Mouse (Mus musculus) ES-Bruce4 (cell line): Measurements from ENCODE around the gene Ick. TPM values are rescaled to one million over a fixed set of nuclear protein-coding genes. Genes with fewer than 3 reads are reported as not detected.
"Not testable (repeated sequence)": the region's sequence is repeated elsewhere in the genome, so short reads cannot be mapped to it uniquely, and the experiment has no call there.

Experiments used
- H3K27ac ChIP-seq: 2 replicates; pipeline ENCODE4 v1.5.1; 2012; ENCODE audit warnings: low read length, inconsistent platforms; ENCODE audit not compliant: insufficient read depth
- H3K27me3 ChIP-seq: 2 replicates; pipeline ENCODE4 v1.6.1; 2012; ENCODE audit warnings: mild to moderate bottlenecking, low read length, inconsistent platforms; ENCODE audit not compliant: control insufficient read depth, poor library complexity, insufficient read depth, severe bottlenecking
- H3K36me3 ChIP-seq: 2 replicates; pipeline ENCODE4 v1.6.1; 2012; ENCODE audit warnings: inconsistent platforms, mild to moderate bottlenecking, low read length, moderate library complexity; ENCODE audit not compliant: control insufficient read depth, poor library complexity, insufficient read depth, severe bottlenecking
- H3K4me1 ChIP-seq: one replicate; pipeline ENCODE4 v1.8.1; 2011; ENCODE audit warnings: low read length; ENCODE audit not compliant: control insufficient read depth, insufficient read depth
- H3K4me3 ChIP-seq: 2 replicates; pipeline ENCODE4 v1.5.1; 2011; ENCODE audit warnings: low read depth, mild to moderate bottlenecking, low read length
- H3K9ac ChIP-seq: 2 replicates; pipeline ENCODE4 v1.6.1; 2012; ENCODE audit warnings: low read depth, mild to moderate bottlenecking, inconsistent platforms; ENCODE audit not compliant: poor library complexity, severe bottlenecking
- H3K9me3 ChIP-seq: replicated peaks from 2 replicates; pipeline ENCODE4 v1.6.1; 2012; ENCODE audit warnings: mild to moderate bottlenecking, low read length, inconsistent platforms; ENCODE audit not compliant: control insufficient read depth, poor library complexity, insufficient read depth, severe bottlenecking
- CTCF ChIP-seq: IDR thresholded peaks from one replicate; pipeline ENCODE4 v1.8.1; 2011; ENCODE audit warnings: low read depth, low read length
- EP300 ChIP-seq: IDR thresholded peaks from 2 replicates; pipeline ENCODE4 v1.6.1; 2011; ENCODE audit warnings: low read depth, low read length; ENCODE audit not compliant: insufficient read depth
- POLR2A ChIP-seq: IDR thresholded peaks from one replicate; pipeline ENCODE4 v1.8.1; 2011; ENCODE audit warnings: low read length; ENCODE audit not compliant: insufficient read depth
- polyA plus RNA-seq: library from polyadenylated mRNA; stranded (reverse); fragments of >200 nt; gene quantifications from 2 replicates; pipeline ENCODE4 v1.2.4, GENCODE M21; 2011; ENCODE audit warnings: low read depth; ENCODE audit not compliant: missing spikeins, insufficient read depth, insufficient read length

Gene Ick
- polyA plus RNA-seq, 1 experiment: 17.5 TPM

DNA sequence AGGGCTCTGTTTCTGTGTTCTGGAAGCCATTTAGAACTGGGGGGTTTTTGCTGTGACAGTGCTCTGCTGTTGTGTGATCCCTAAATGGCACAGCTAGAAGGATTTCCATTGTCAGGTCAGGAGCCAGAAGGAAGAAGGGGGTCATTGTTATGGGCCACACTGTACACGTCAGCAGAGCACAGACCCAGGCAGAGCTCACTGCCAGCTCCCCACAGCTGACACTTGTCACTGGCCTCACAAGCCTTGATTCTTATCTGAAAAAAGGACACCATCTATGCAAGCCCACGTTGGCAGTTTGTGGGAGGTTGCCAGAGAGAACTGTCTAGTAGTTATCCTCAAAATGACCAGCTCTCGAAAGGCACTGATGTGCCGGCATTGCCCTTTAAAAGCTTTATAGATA lies 37.1 kb downstream of the Ick start:
- TF ChIP-seq POLR2A (no peak), CTCF (no peak), EP300 (no peak)
- H3K9me3 ChIP-seq: 0 out of 2 replicates have a peak, but pooled peaks cover 3% of the 10 kb centered on the region
- H3K9ac ChIP-seq: no peak overlapping the region
- H3K27ac ChIP-seq: no peak overlapping the region
- no peak overlapping the region for H3K4me3 ChIP-seq
- H3K36me3 ChIP-seq: no peaks in the 10 kb centered on the region
- no peaks in the 10 kb centered on the region for H3K4me1 ChIP-seq
- no peaks in the 10 kb centered on the region for H3K27me3 ChIP-seq

DNA sequence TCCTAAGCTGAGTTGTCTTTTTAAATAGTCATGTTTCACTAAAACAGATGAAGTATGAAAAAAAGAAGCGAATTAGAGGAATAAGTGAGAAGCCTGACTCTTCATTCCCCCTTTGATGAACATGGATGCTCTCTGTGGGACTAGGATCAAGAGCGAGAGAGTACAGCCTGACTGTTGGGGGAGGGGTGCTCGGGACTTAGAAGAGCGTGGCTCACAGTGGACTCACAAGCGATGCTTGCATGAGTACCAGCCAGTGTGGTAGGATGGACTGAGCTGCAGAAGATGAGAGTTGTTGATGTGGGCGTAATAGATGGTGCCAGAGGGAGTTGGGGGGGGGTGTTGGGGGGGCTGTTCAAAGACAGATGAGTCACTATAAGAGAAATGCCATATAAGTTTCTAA lies 37.6 kb downstream of the Ick start:
- 0 out of 2 replicates have a peak, but pooled peaks cover 3% of the 10 kb centered on the region for H3K9me3 ChIP-seq
- no peaks in the 10 kb centered on the region for H3K4me1 ChIP-seq
- no peak overlapping the region for H3K4me3 ChIP-seq
- H3K36me3 ChIP-seq: no peaks in the 10 kb centered on the region
- TF ChIP-seq CTCF (no peak), POLR2A (no peak), EP300 (no peak)
- no peak overlapping the region for H3K9ac ChIP-seq
- H3K27ac ChIP-seq: no peak overlapping the region
- H3K27me3 ChIP-seq: no peaks in the 10 kb centered on the region

DNA sequence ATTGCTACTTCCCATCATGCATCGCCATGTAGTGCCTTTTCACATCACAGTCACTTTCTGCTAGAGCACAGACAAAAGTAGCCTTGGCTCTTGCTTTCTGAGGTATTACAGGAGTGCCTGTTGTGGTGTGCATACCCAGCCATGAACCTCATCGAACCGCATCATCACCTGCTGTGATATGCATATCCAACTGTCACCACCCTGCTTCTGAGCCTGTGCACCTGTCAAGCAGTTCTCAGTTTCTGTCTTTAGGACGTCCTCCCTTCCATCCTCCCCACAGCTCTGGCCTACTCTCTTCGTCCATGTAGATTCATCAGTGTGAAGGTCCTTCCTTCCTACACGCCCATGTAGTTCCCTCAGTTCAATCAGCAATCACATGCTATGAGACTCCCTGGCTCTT lies 39.2 kb downstream of the Ick start:
- Histone ChIP-seq H3K4me1 (no peaks in the 10 kb centered on the region), H3K4me3 (no peak overlapping the region), H3K27ac (no peak overlapping the region), H3K9me3 (no peaks in the 10 kb centered on the region), H3K9ac (no peak overlapping the region), H3K36me3 (no peaks in the 10 kb centered on the region), H3K27me3 (no peaks in the 10 kb centered on the region)
- TF ChIP-seq POLR2A: no peak
- TF ChIP-seq CTCF: no peak
- TF ChIP-seq EP300: no peak

DNA sequence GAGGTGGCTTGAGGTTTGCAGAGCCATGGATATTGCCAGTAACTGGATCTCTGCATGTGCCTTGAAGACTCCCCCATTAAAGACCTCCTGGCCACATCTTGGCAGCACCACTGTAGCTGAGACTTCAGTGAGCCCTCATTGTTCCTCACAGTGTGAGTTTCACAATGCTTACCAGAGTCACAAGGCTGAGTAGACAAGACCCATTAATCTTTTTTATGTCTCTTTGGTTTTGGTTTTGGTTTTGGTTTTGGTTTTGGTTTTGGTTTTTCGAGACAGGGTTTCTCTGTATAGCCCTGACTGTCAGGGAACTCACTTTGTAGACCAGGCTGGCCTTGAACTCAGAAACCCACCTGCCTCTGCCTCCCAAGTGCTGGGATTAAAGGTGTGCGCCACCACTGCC lies 40.8 kb downstream of the Ick start:
- H3K36me3 ChIP-seq, H3K4me3 ChIP-seq, H3K27ac ChIP-seq, H3K4me1 ChIP-seq, H3K27me3 ChIP-seq, H3K9ac ChIP-seq, H3K9me3 ChIP-seq: not testable (repeated sequence)

DNA sequence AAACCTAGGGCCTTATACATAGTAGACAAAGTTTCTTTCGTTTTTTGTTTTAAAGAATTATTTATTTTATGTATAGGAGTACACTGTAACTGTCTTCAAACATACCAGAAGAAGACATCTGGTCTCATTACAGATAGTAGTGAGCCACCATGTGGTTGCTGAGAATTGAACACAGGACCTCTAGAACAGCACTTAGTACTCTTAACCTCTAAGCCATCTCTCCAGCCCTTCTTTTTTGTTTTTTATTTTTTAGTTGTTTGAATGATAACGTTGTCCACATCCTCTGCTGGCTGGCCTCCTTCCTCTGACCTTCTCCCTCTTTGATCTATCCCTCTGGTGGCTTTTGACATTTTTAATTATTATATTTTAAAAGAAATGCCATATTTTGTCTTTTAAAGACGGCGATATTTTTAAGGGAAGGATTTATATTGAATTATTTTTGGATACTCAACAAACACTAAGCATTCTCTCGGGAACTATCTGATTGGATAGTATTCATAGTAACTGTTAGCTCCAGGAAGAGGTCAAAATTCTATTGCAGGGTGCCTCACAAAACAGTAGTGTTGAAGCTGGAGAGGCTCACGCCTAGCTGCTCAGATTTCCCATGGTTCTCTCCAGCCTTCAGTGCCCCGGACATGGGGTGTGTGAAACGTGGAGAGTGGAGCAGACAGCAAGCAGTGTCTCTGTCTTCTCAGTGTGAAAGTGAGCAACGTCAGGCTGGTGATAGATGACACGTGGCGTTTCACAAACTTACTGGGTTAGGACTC lies 45.4 kb downstream of the Ick start:
- H3K9me3 ChIP-seq: no peaks in the 10 kb centered on the region
- no peak overlapping the region for H3K9ac ChIP-seq
- no peak overlapping the region for H3K4me3 ChIP-seq
- no peaks in the 10 kb centered on the region for H3K4me1 ChIP-seq
- no peak overlapping the region for H3K27ac ChIP-seq
- TF ChIP-seq CTCF (no peak), EP300 (no peak), POLR2A (no peak)
- H3K36me3 ChIP-seq: no peaks in the 10 kb centered on the region
- H3K27me3 ChIP-seq: no peaks in the 10 kb centered on the region

DNA sequence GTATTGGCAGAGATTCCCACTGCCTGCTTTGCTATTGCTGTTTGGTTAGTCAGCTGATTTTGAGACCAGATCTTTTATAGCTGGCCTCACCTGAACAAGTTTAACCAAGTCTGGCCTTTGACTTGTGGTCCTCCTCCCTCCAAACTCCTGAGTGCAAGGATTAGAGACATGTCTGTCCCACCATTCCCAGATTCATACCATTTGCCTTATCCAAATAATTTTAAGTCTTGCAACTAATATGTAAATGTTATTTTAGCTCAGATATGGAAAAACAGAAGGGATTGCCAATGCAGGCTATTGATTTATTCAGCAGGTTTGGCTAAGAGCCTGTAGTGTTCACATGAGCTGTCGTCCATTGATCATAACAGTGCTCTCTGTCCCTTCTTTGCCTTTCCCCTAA lies 48.2 kb downstream of the Ick start:
- no peaks in the 10 kb centered on the region for H3K9me3 ChIP-seq
- 0 out of 2 replicates have a peak, but pooled peaks cover 4% of the 10 kb centered on the region for H3K36me3 ChIP-seq
- H3K4me3 ChIP-seq: no peak overlapping the region
- no peak overlapping the region for H3K9ac ChIP-seq
- H3K27ac ChIP-seq: no peak overlapping the region
- no peak for TF ChIP-seq POLR2A
- no peak for TF ChIP-seq EP300
- TF ChIP-seq CTCF: no peak
- no peaks in the 10 kb centered on the region for H3K27me3 ChIP-seq
- no peaks in the 10 kb centered on the region for H3K4me1 ChIP-seq
